Comparison of ENCODE assay signal across 8 mouse cellular contexts in genomic region chr10:39926616-39927139, GRCm38 (mm10). TPM values are rescaled to one million over a fixed set of nuclear protein-coding genes. Genes with fewer than 3 reads are reported as not detected.
A peak's percentile ranks its signal among the peaks of the same experiment; 100 is the strongest.
DNase-seq lines count a peak whose midpoint lies in the region; ATAC-seq and TF ChIP-seq lines count a peak whose summit lies in the region.

Gene Mfsd4b2 (minus strand): TSS chr10:39926923.

- TF ChIP-seq POLR2A in brain, embryonic 14.5 days (IDR thresholded peaks at IDR 0.05; ENCODE audit: borderline replicate concordance, extremely low read depth, insufficient read depth, insufficient read length, poor library complexity, severe bottlenecking), result no peak

- peak; percentile 4; the same call in 1 of the 2 replicates for TF ChIP-seq CTCF in brain, embryonic 14.5 days (IDR thresholded peaks at IDR 0.05; ENCODE audit: borderline replicate concordance, extremely low read depth, insufficient read depth, insufficient read length)

- H3K27me3 ChIP-seq in kidney, embryonic 14.5 days (ENCODE audit: control insufficient read depth, insufficient read depth, low read length), result peaks cover 12% of the 10 kb centered on the region
- peaks cover 2% of the 10 kb centered on the region; the same call in 1 of the 2 replicates for H3K27me3 ChIP-seq in limb, embryonic 11.5 days (ENCODE audit: control insufficient read depth, insufficient read depth, low read length)
- peaks cover 22% of the 10 kb centered on the region for H3K27me3 ChIP-seq in neural tube, embryonic 13.5 days

- no peaks in the 10 kb centered on the region for H3K36me3 ChIP-seq in kidney, embryonic 14.5 days (ENCODE audit: control insufficient read depth, insufficient read depth, low read length)
- no peaks in the 10 kb centered on the region for H3K36me3 ChIP-seq in limb, embryonic 11.5 days (ENCODE audit: control insufficient read depth, insufficient read depth, low read length)
- no peaks in the 10 kb centered on the region for H3K36me3 ChIP-seq in neural tube, embryonic 13.5 days

- peak within 1 kb of the TSS; percentile 44 for H3K4me3 ChIP-seq in kidney, embryonic 14.5 days (ENCODE audit: low read length)
- peak within 1 kb of the TSS; percentile 37 for H3K4me3 ChIP-seq in limb, embryonic 11.5 days (ENCODE audit: low read depth, low read length)
- peak within 1 kb of the TSS; percentile 45 for H3K4me3 ChIP-seq in neural tube, embryonic 13.5 days

- H3K9me3 ChIP-seq in kidney, embryonic 14.5 days (ENCODE audit: control insufficient read depth, low read length), result no peaks in the 10 kb centered on the region
- no peaks in the 10 kb centered on the region for H3K9me3 ChIP-seq in limb, embryonic 11.5 days (ENCODE audit: control insufficient read depth, low read length)
- H3K9me3 ChIP-seq in neural tube, embryonic 13.5 days, result no peaks in the 10 kb centered on the region

- under 1% methylated on average over 40 of the region's 41 CpGs for WGBS in kidney, embryonic 14.5 days
- WGBS in limb, embryonic 11.5 days, result under 1% methylated on average over 37 of the region's 41 CpGs
- under 1% methylated on average over 40 of the region's 41 CpGs for WGBS in neural tube, embryonic 13.5 days

- H3K9ac ChIP-seq in kidney, embryonic 14.5 days (ENCODE audit: low read depth, low read length), result peak within 1 kb of the TSS; percentile 58
- H3K9ac ChIP-seq in limb, embryonic 11.5 days (ENCODE audit: low read length), result peak within 1 kb of the TSS; percentile 69
- peak within 1 kb of the TSS; percentile 68 for H3K9ac ChIP-seq in neural tube, embryonic 13.5 days

- DNase-seq in kidney, adult 9 months, result no peak
- DNase-seq in brain, embryonic 14.5 days (ENCODE audit: low read depth), result peak; percentile 53
- DNase-seq in limb, embryonic 11.5 days (ENCODE audit: low spot score), result peak; percentile 63

- peak; percentile 77 for ATAC-seq in kidney, embryonic 14.5 days (ENCODE audit: low FRiP score, low TSS enrichment)
- ATAC-seq in granulocyte monocyte progenitor cell, adult 5-6 weeks (replicated peaks; ENCODE audit: poor library complexity, severe bottlenecking), result peak; percentile 53
- no peak for ATAC-seq in limb, embryonic 11.5 days (ENCODE audit: insufficient number of reproducible peaks, low FRiP score, low TSS enrichment, low read depth)
- ATAC-seq in neural tube, embryonic 13.5 days (ENCODE audit: low read depth), result peak; percentile 76
- ATAC-seq in activated CD4-positive, CD25-positive, alpha-beta regulatory T cell, adult 4 months, result no peak
- no peak for ATAC-seq in megakaryocyte-erythroid progenitor cell, adult 5-6 weeks (replicated peaks; ENCODE audit: low FRiP score, low TSS enrichment, poor library complexity, severe bottlenecking)

- no peak within 1 kb of the TSS for H3K27ac ChIP-seq in kidney, embryonic 14.5 days (ENCODE audit: low read depth, low read length)
- no peak within 1 kb of the TSS for H3K27ac ChIP-seq in limb, embryonic 11.5 days (replicated peaks; ENCODE audit: low read depth, low read length)
- no peak within 1 kb of the TSS for H3K27ac ChIP-seq in neural tube, embryonic 13.5 days (replicated peaks)

- no peaks in the 10 kb centered on the region for H3K4me1 ChIP-seq in kidney, embryonic 14.5 days (ENCODE audit: control insufficient read depth, insufficient read depth, low read length)
- H3K4me1 ChIP-seq in limb, embryonic 11.5 days (ENCODE audit: control insufficient read depth, insufficient read depth, low read length), result 0 out of 2 replicates have a peak, but pooled peaks cover 3% of the 10 kb centered on the region
- H3K4me1 ChIP-seq in neural tube, embryonic 13.5 days (replicated peaks), result peaks cover 8% of the 10 kb centered on the region; the same call in 1 of the 2 replicates

- H3K4me2 ChIP-seq in kidney, embryonic 14.5 days (replicated peaks; ENCODE audit: low read depth, low read length), result peak within 1 kb of the TSS; percentile 89
- H3K4me2 ChIP-seq in limb, embryonic 11.5 days (ENCODE audit: low read depth, severe bottlenecking), result peak within 1 kb of the TSS; percentile 82
- H3K4me2 ChIP-seq in neural tube, embryonic 13.5 days, result peak within 1 kb of the TSS; percentile 80

RNA-seq across cellular contexts. Expression of gene Mfsd4b2, which starts in this region (rescaled TPM):
- not detected in 2 replicates for polyA plus RNA-seq in kidney, embryonic 14.5 days (2014; fragmentation: Nextera tagmentation; extraction: Ambion mirVana)
- not detected in 2 replicates for polyA plus RNA-seq in brain, embryonic 14.5 days (2012; rRNA removed)
- total RNA-seq in granulocyte monocyte progenitor cell, adult 5-6 weeks (2014; fragmentation: Nextera tagmentation), result not detected in 2 replicates
- not detected in 2 replicates for total RNA-seq in granulocyte monocyte progenitor cell, adult 5-6 weeks (2017)
- not detected in 2 replicates for polyA plus RNA-seq in limb, embryonic 11.5 days (2014; fragmentation: Nextera tagmentation; extraction: Ambion mirVana)
- polyA plus RNA-seq in neural tube, embryonic 13.5 days (2015; fragmentation: Nextera tagmentation; extraction: Ambion mirVana), result not detected in 2 replicates
- polyA plus RNA-seq in activated CD4-positive, CD25-positive, alpha-beta regulatory T cell, adult 4 months (2017; shearing (Covaris generic)), result not detected
- not detected in 2 replicates for total RNA-seq in megakaryocyte-erythroid progenitor cell, adult 5-6 weeks (2014; fragmentation: Nextera tagmentation)
- total RNA-seq in megakaryocyte-erythroid progenitor cell, adult 5-6 weeks (2017), result not detected in 2 replicates

Comparison
In these comparisons a context has a peak if more than half of its experiments do, and no peak if none do; other contexts are left out.
1. Peak in ATAC-seq, H3K4me3 ChIP-seq, H3K9ac ChIP-seq and H3K4me2 ChIP-seq in kidney, embryonic 14.5 days; RNA of the gene not detected or under 1 TPM.
2. Peak in DNase-seq in brain, embryonic 14.5 days; RNA of the gene not detected or under 1 TPM.
3. Peak in ATAC-seq in granulocyte monocyte progenitor cell, adult 5-6 weeks; RNA of the gene not detected or under 1 TPM.
4. Peak in DNase-seq, H3K4me3 ChIP-seq, H3K9ac ChIP-seq and H3K4me2 ChIP-seq in limb, embryonic 11.5 days; RNA of the gene not detected or under 1 TPM.
5. Peak in ATAC-seq, H3K4me3 ChIP-seq, H3K9ac ChIP-seq and H3K4me2 ChIP-seq in neural tube, embryonic 13.5 days; RNA of the gene not detected or under 1 TPM.